Comparison of ENCODE assay signal across 8 mouse cellular contexts in the genomic region with DNA sequence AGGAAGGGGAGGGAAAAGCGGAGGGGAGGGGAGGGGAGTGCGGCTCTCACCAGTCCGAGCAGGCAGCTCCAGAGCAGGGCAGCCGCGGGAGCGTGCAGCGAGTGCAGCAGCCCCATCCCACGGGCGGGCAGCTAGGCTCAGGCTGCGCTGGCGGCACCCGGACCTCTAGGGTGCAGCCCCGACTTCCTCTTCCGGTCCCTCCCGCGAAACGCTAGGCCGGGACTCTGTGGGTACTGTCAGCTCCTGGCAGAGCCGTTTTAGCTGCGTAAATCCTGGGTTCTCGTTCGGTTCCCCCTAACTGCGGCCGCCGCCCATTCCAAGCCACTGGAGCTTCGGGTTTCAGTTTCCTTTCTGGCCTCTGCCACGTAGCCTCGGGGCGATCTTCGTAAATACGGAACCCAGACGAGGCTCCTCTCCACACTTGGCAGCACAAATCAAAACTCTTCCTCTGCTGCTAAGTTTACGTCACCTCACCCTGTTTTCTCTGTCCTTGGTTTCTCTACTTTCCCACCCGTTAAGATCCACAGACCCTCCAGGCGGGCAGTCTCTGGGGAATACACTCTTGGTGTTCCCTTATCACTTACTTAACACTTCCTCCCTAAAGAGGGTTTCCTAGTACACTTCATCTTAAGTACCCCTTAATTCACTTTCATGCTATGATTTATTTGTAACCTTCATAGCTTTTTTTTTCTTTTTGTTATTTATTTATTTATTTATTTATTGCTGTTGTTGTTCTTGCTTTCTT. TPM values are rescaled to one million over a fixed set of nuclear protein-coding genes. Genes with fewer than 3 reads are reported as not detected.
DNase-seq lines count a peak whose midpoint lies in the region; ATAC-seq and TF ChIP-seq lines count a peak whose summit lies in the region.

Gene Sppl2a (minus strand): TSS at position 339 of the 745 bp plus-strand sequence.

- no peak for TF ChIP-seq EP300 in liver, embryonic 14.5 days (IDR thresholded peaks at IDR 0.05; ENCODE audit: low read depth)
- TF ChIP-seq EP300 in stomach, postnatal 0 days (optimal IDR thresholded peaks at IDR 0.05) = no peak

- H3K4me2 ChIP-seq in heart, embryonic 15.5 days = peak within 1 kb of the TSS; percentile 73
- peak within 1 kb of the TSS; percentile 80 for H3K4me2 ChIP-seq in liver, embryonic 14.5 days (ENCODE audit: low read depth)
- H3K4me2 ChIP-seq in neural tube, embryonic 11.5 days (ENCODE audit: low read depth) = peak within 1 kb of the TSS; percentile 70
- H3K4me2 ChIP-seq in stomach, postnatal 0 days (replicated peaks; ENCODE audit: low read depth) = peak within 1 kb of the TSS; percentile 58

- H3K9me3 ChIP-seq in forebrain, embryonic 10.5 days = no peaks in the 10 kb centered on the region
- no peaks in the 10 kb centered on the region for H3K9me3 ChIP-seq in heart, embryonic 15.5 days (replicated peaks)
- no peaks in the 10 kb centered on the region for H3K9me3 ChIP-seq in liver, embryonic 14.5 days (ENCODE audit: control insufficient read depth, low read length)
- no peaks in the 10 kb centered on the region for H3K9me3 ChIP-seq in neural tube, embryonic 11.5 days (ENCODE audit: control insufficient read depth, low read length)
- H3K9me3 ChIP-seq in stomach, postnatal 0 days (ENCODE audit: control insufficient read depth, low read length) = no peaks in the 10 kb centered on the region

- peak within 1 kb of the TSS; percentile 70 for H3K4me3 ChIP-seq in forebrain, embryonic 10.5 days
- H3K4me3 ChIP-seq in heart, embryonic 15.5 days = peak within 1 kb of the TSS; percentile 63
- H3K4me3 ChIP-seq in liver, embryonic 14.5 days (ENCODE audit: insufficient read depth in 1 of 2, low read depth in 2 of 2, low read length in 2 of 2) = peak within 1 kb of the TSS; percentile 85 to 86
- H3K4me3 ChIP-seq in neural tube, embryonic 11.5 days (ENCODE audit: low read depth, low read length) = peak within 1 kb of the TSS; percentile 49
- H3K4me3 ChIP-seq in stomach, postnatal 0 days (ENCODE audit: low read depth, low read length) = peak within 1 kb of the TSS; percentile 61

- peaks cover 18% of the 10 kb centered on the region for H3K4me1 ChIP-seq in forebrain, embryonic 10.5 days
- H3K4me1 ChIP-seq in heart, embryonic 15.5 days (replicated peaks) = peaks cover 7% of the 10 kb centered on the region
- H3K4me1 ChIP-seq in liver, embryonic 14.5 days (replicated peaks; ENCODE audit: control insufficient read depth in 2 of 2, insufficient read depth in 2 of 2, low read length in 1 of 2) = peaks cover 5 to 13% of the 10 kb centered on the region in 2 experiments; a peak in 3 of 4 replicates
- H3K4me1 ChIP-seq in neural tube, embryonic 11.5 days (ENCODE audit: control insufficient read depth, insufficient read depth, low read length) = peaks cover 2% of the 10 kb centered on the region
- H3K4me1 ChIP-seq in stomach, postnatal 0 days (replicated peaks; ENCODE audit: control insufficient read depth, insufficient read depth) = no peaks in the 10 kb centered on the region

- WGBS in forebrain, embryonic 10.5 days = under 1% methylated on average over 34 of the region's 35 CpGs
- WGBS in heart, embryonic 15.5 days = under 1% methylated on average over 33 of the region's 35 CpGs
- under 1% methylated on average over 35 of the region's 35 CpGs for WGBS in liver, embryonic 14.5 days (ENCODE audit: insufficient replicate concordance)
- WGBS in neural tube, embryonic 11.5 days = under 1% methylated on average over 34 of the region's 35 CpGs
- WGBS in stomach, postnatal 0 days = under 1% methylated on average over 33 of the region's 35 CpGs

- H3K9ac ChIP-seq in heart, embryonic 15.5 days = peak within 1 kb of the TSS; percentile 76
- peak within 1 kb of the TSS; percentile 79 for H3K9ac ChIP-seq in liver, embryonic 14.5 days (replicated peaks)
- H3K9ac ChIP-seq in neural tube, embryonic 11.5 days (ENCODE audit: low read length) = peak within 1 kb of the TSS; percentile 88
- H3K9ac ChIP-seq in stomach, postnatal 0 days (ENCODE audit: low read length) = peak within 1 kb of the TSS; percentile 73

- ATAC-seq in heart, embryonic 15.5 days (replicated peaks; ENCODE audit: insufficient number of reproducible peaks, insufficient read depth, low FRiP score, low read depth) = peak; percentile 99
- peak; percentile 97 for ATAC-seq in liver, embryonic 14.5 days (ENCODE audit: insufficient read depth)
- peak; percentile 100 for ATAC-seq in neural tube, embryonic 11.5 days (ENCODE audit: insufficient read depth, low FRiP score, low TSS enrichment)
- peak; percentile 100 for ATAC-seq in stomach, postnatal 0 days (ENCODE audit: low FRiP score, low TSS enrichment)

- H3K27ac ChIP-seq in forebrain, embryonic 10.5 days = peak within 1 kb of the TSS; percentile 95
- peak within 1 kb of the TSS; percentile 98 for H3K27ac ChIP-seq in heart, embryonic 15.5 days
- H3K27ac ChIP-seq in liver, embryonic 14.5 days = peak within 1 kb of the TSS; percentile 85
- peak within 1 kb of the TSS; percentile 94 for H3K27ac ChIP-seq in neural tube, embryonic 11.5 days (ENCODE audit: low read depth, low read length)
- peak within 1 kb of the TSS; percentile 91 for H3K27ac ChIP-seq in stomach, postnatal 0 days (replicated peaks)

- DNase-seq in CD8-positive naive resting alpha-beta T cell, adult 2 months (ENCODE audit: low read depth in 2 of 2, low spot score in 2 of 2) = peak; percentile 78 to 80
- peak; percentile 74 for DNase-seq in c-Kit-positive CD71-negative TER-119-negative erythroid progenitor cells, embryonic 14.5 days (ENCODE audit: low read depth)
- peak; percentile 90 for DNase-seq in forebrain, embryonic 10.5 days (ENCODE audit: extremely low spot score, low spot score)
- DNase-seq in kidney, postnatal 25 days = peak; percentile 90 to 98
- DNase-seq in liver, embryonic 14.5 days (ENCODE audit: low read depth in 3 of 3, low spot score in 3 of 3) = peak; percentile 68 to 74 (median 70)
- peak; percentile 93 for DNase-seq in neural tube, embryonic 11.5 days (ENCODE audit: low spot score)
- DNase-seq in stomach, postnatal 0 days (ENCODE audit: low spot score) = peak; percentile 93

- no peaks in the 10 kb centered on the region for H3K36me3 ChIP-seq in forebrain, embryonic 10.5 days (replicated peaks)
- H3K36me3 ChIP-seq in heart, embryonic 15.5 days = no peaks in the 10 kb centered on the region
- no peaks in the 10 kb centered on the region for H3K36me3 ChIP-seq in liver, embryonic 14.5 days (replicated peaks; ENCODE audit: control insufficient read depth, insufficient read depth, low read depth)
- H3K36me3 ChIP-seq in neural tube, embryonic 11.5 days (ENCODE audit: control insufficient read depth, insufficient read depth, low read length) = no peaks in the 10 kb centered on the region
- no peaks in the 10 kb centered on the region for H3K36me3 ChIP-seq in stomach, postnatal 0 days (ENCODE audit: control insufficient read depth, insufficient read depth, low read length)

- no peaks in the 10 kb centered on the region for H3K27me3 ChIP-seq in forebrain, embryonic 10.5 days (ENCODE audit: poor library complexity, severe bottlenecking)
- H3K27me3 ChIP-seq in heart, embryonic 15.5 days = no peaks in the 10 kb centered on the region
- H3K27me3 ChIP-seq in liver, embryonic 14.5 days (ENCODE audit: control insufficient read depth, insufficient read depth, low read length) = no peaks in the 10 kb centered on the region
- no peaks in the 10 kb centered on the region for H3K27me3 ChIP-seq in neural tube, embryonic 11.5 days (ENCODE audit: control insufficient read depth, insufficient read depth, low read length)
- H3K27me3 ChIP-seq in stomach, postnatal 0 days (ENCODE audit: control insufficient read depth, insufficient read depth, low read length) = no peaks in the 10 kb centered on the region

- TF ChIP-seq CTCF in liver, embryonic 14.5 days (IDR thresholded peaks at IDR 0.05; ENCODE audit: low read depth) = peak; percentile 45
- TF ChIP-seq CTCF in stomach, postnatal 0 days (IDR thresholded peaks at IDR 0.05; ENCODE audit: low read depth) = peak; percentile 41

RNA-seq across cellular contexts. Expression of gene Sppl2a, which starts in this region (rescaled TPM):
- 33.8 and 34.9 TPM in 2 replicates for polyA plus RNA-seq in forebrain, embryonic 10.5 days (2016; fragmentation: Nextera tagmentation; extraction: Ambion mirVana)
- 34.6 and 39.0 TPM in 2 replicates for polyA plus RNA-seq in heart, embryonic 15.5 days (2015; fragmentation: Nextera tagmentation; extraction: Ambion mirVana)
- polyA plus RNA-seq in liver, embryonic 14.5 days (2012; rRNA removed) = 8.7 and 10.9 TPM in 2 replicates
- polyA plus RNA-seq in liver, embryonic 14.5 days (2014; fragmentation: Nextera tagmentation; extraction: Ambion mirVana) = 25.5 and 27.3 TPM in 2 replicates
- polyA plus RNA-seq in neural tube, embryonic 11.5 days (2014; fragmentation: Nextera tagmentation; extraction: Ambion mirVana) = 33.6 and 34.5 TPM in 2 replicates
- polyA plus RNA-seq in stomach, postnatal 0 days (2015; fragmentation: Nextera tagmentation; extraction: Ambion mirVana) = 43.4 and 44.8 TPM in 2 replicates

Comparison
In these comparisons a context has a peak if more than half of its experiments do, and no peak if none do; other contexts are left out.
1. Peak in every context shown above with its lines: DNase-seq, ATAC-seq, H3K4me3 ChIP-seq and H3K27ac ChIP-seq.